In the genomic region with DNA sequence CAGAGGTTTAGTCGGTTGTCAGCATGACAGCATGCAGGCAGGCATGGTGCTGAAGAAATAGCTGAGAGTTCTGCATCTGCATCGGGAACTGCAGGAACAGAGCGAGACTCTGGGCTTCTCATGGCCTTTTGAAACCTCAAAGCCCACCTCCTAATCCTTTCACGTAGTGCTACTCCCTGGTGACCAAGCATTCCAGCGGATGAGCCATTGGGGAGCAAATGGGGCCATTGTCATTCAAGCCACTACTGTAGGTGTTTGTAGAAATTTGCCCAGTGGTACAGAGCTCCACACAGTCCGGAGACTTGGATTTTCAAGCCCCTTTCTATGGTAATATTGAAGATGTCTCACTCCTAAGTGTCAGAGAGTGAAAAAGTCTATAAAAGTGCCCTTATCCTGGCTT, we compare ENCODE assay signal across 12 mouse cellular contexts. TPM values are rescaled to one million over a fixed set of nuclear protein-coding genes. Genes with fewer than 3 reads are reported as not detected.
A peak's percentile ranks its signal among the peaks of the same experiment; 100 is the strongest.
DNase-seq lines count a peak whose midpoint lies in the region; ATAC-seq and TF ChIP-seq lines count a peak whose summit lies in the region.
"Had no signal": no experiment of that assay in that cellular context is flagged by ENCODE, and none has a peak within 500 bp of the region (broad histone marks: within the 10 kb centered on the region; RNA-seq: fewer than 3 reads in every experiment).

No protein-coding gene starts in this region.

- no peaks in the 10 kb centered on the region for H3K27me3 ChIP-seq in heart, embryonic 15.5 days
- H3K27me3 ChIP-seq in hindbrain, embryonic 15.5 days: no peaks in the 10 kb centered on the region
- no peaks in the 10 kb centered on the region for H3K27me3 ChIP-seq in midbrain, embryonic 12.5 days

- TF ChIP-seq CTCF in bone marrow macrophage, adult 2 months (IDR thresholded peaks at IDR 0.05; ENCODE audit: low read depth, low read length): no peak

- H3K9ac ChIP-seq in heart, embryonic 15.5 days: no peak overlapping the region
- H3K9ac ChIP-seq in hindbrain, embryonic 15.5 days: peak overlapping the region; percentile 79; the same call in 1 of the 2 replicates
- no peak overlapping the region for H3K9ac ChIP-seq in midbrain, embryonic 12.5 days (replicated peaks)

- no peak for TF ChIP-seq POLR2A in bone marrow macrophage, adult 2 months (IDR thresholded peaks at IDR 0.05; ENCODE audit: borderline replicate concordance, low read depth, low read length)

- 67% methylated on average over 6 of the region's 6 CpGs for WGBS in heart, embryonic 15.5 days
- 53% methylated on average over 6 of the region's 6 CpGs for WGBS in hindbrain, embryonic 15.5 days
- 39% methylated on average over 6 of the region's 6 CpGs for WGBS in midbrain, embryonic 12.5 days

- peak overlapping the region; percentile 90 for H3K4me2 ChIP-seq in heart, embryonic 15.5 days
- H3K4me2 ChIP-seq in hindbrain, embryonic 15.5 days: peak overlapping the region; percentile 61
- H3K4me2 ChIP-seq in midbrain, embryonic 12.5 days (replicated peaks): peak overlapping the region; percentile 65

- no peak overlapping the region for H3K27ac ChIP-seq in heart, embryonic 15.5 days
- H3K27ac ChIP-seq in bone marrow macrophage, adult 2 months (ENCODE audit: insufficient read depth, low read depth, low read length): no peak overlapping the region
- no peak overlapping the region for H3K27ac ChIP-seq in hindbrain, embryonic 15.5 days (replicated peaks)
- no peak overlapping the region for H3K27ac ChIP-seq in midbrain, embryonic 12.5 days (replicated peaks)
- H3K27ac ChIP-seq: macrophage had no signal

- no peaks in the 10 kb centered on the region for H3K9me3 ChIP-seq in heart, embryonic 15.5 days (replicated peaks)
- no peaks in the 10 kb centered on the region for H3K9me3 ChIP-seq in hindbrain, embryonic 15.5 days
- no peaks in the 10 kb centered on the region for H3K9me3 ChIP-seq in midbrain, embryonic 12.5 days

- H3K4me1 ChIP-seq in heart, embryonic 15.5 days (replicated peaks): peaks cover 17% of the 10 kb centered on the region
- H3K4me1 ChIP-seq in bone marrow macrophage, adult 2 months (ENCODE audit: control insufficient read depth, insufficient read depth, low read length): peaks cover 4% of the 10 kb centered on the region; the same call in 1 of the 2 replicates
- H3K4me1 ChIP-seq in hindbrain, embryonic 15.5 days (replicated peaks): peaks cover 18% of the 10 kb centered on the region
- peaks cover 12% of the 10 kb centered on the region for H3K4me1 ChIP-seq in midbrain, embryonic 12.5 days

- DNase-seq in heart, postnatal 36 days: no peak
- no peak for DNase-seq in right cerebral cortex, postnatal 36 days (ENCODE audit: low spot score in 2 of 2)
- no peak for DNase-seq in retina, embryonic 14.5 days (ENCODE audit: low spot score)
- DNase-seq in gastrocnemius, postnatal 36 days: no peak
- DNase-seq: adrenal gland, postnatal 25 days; kidney, adult 11 months; right cerebral cortex, postnatal 4 days had no signal

- intact Hi-C loops in heart, postnatal 36 days (cut with DNase I): loop anchor here (10.0 kb wide), 1 partner anchor 419 kb away; a partner anchor contains a TSS
- intact Hi-C loops in gastrocnemius, postnatal 36 days (cut with DNase I): loop anchor here (10.0 kb wide), 1 partner anchor 429 kb away; no protein-coding TSS in a partner anchor

- H3K4me3 ChIP-seq in heart, embryonic 15.5 days: peak overlapping the region; percentile 89; the same call in 1 of the 2 replicates
- H3K4me3 ChIP-seq in bone marrow macrophage, adult 2 months (ENCODE audit: insufficient read depth, low read length): 0 out of 2 replicates have a peak overlapping the region, but pooled peaks have one; percentile 5
- H3K4me3 ChIP-seq in hindbrain, embryonic 15.5 days: peak overlapping the region; percentile 69
- peak overlapping the region; percentile 69 for H3K4me3 ChIP-seq in midbrain, embryonic 12.5 days

- ATAC-seq in heart, embryonic 15.5 days (replicated peaks; ENCODE audit: insufficient number of reproducible peaks, insufficient read depth, low FRiP score, low read depth): no peak
- no peak for ATAC-seq in hindbrain, embryonic 15.5 days (ENCODE audit: low FRiP score, low read depth)
- ATAC-seq in midbrain, embryonic 12.5 days (ENCODE audit: low FRiP score, low read depth): no peak

- peaks cover 45% of the 10 kb centered on the region for H3K36me3 ChIP-seq in heart, embryonic 15.5 days
- H3K36me3 ChIP-seq in hindbrain, embryonic 15.5 days: peaks cover 43% of the 10 kb centered on the region
- peaks cover 43% of the 10 kb centered on the region for H3K36me3 ChIP-seq in midbrain, embryonic 12.5 days

RNA-seq across cellular contexts. Expression of a gene that starts 1.4 kb away (rescaled TPM):
- polyA plus RNA-seq in heart, embryonic 15.5 days (2015; fragmentation: Nextera tagmentation; extraction: Ambion mirVana): 35.6 and 39.4 TPM in 2 replicates
- total RNA-seq in heart, postnatal 36 days (2021): 10 to 100 TPM; 19.3 to 24.4 TPM
- polyA plus RNA-seq in bone marrow macrophage, adult 2 months (2012; ENCODE audit: insufficient read depth, insufficient read length, missing spikeins): 18.6 and 19.4 TPM in 2 replicates
- polyA plus RNA-seq in hindbrain, embryonic 15.5 days (2015; fragmentation: Nextera tagmentation; extraction: Ambion mirVana): 75.2 and 82.7 TPM in 2 replicates
- 61.9 and 68.0 TPM in 2 replicates for polyA plus RNA-seq in midbrain, embryonic 12.5 days (2016; fragmentation: Nextera tagmentation; extraction: Ambion mirVana)
- total RNA-seq in gastrocnemius, postnatal 36 days (2021): 10 to 100 TPM; 11.7 to 14.4 TPM

RNA-seq across cellular contexts. Expression of a gene that starts 6.6 kb away (rescaled TPM):
- polyA plus RNA-seq in heart, embryonic 15.5 days (2015; fragmentation: Nextera tagmentation; extraction: Ambion mirVana): 0.29 and 0.34 TPM in 2 replicates
- under 1 TPM; 0.11 to 0.22 TPM for total RNA-seq in heart, postnatal 36 days (2021)
- polyA plus RNA-seq in bone marrow macrophage, adult 2 months (2012; ENCODE audit: insufficient read depth, insufficient read length, missing spikeins): 0.44 and 1.2 TPM in 2 replicates
- 2.0 and 2.1 TPM in 2 replicates for polyA plus RNA-seq in hindbrain, embryonic 15.5 days (2015; fragmentation: Nextera tagmentation; extraction: Ambion mirVana)
- 1.2 and 1.6 TPM in 2 replicates for polyA plus RNA-seq in midbrain, embryonic 12.5 days (2016; fragmentation: Nextera tagmentation; extraction: Ambion mirVana)
- under 1 TPM; 0.20 to 0.51 TPM for total RNA-seq in gastrocnemius, postnatal 36 days (2021)

RNA-seq across cellular contexts. Expression of a gene that starts 27.9 kb away (rescaled TPM):
- 330 and 367 TPM in 2 replicates for polyA plus RNA-seq in heart, embryonic 15.5 days (2015; fragmentation: Nextera tagmentation; extraction: Ambion mirVana)
- 1,000 to 10,000 TPM; 1,444 to 1,487 TPM for total RNA-seq in heart, postnatal 36 days (2021)
- 0.91 and 2.5 TPM in 2 replicates for polyA plus RNA-seq in bone marrow macrophage, adult 2 months (2012; ENCODE audit: insufficient read depth, insufficient read length, missing spikeins)
- 235 and 267 TPM in 2 replicates for polyA plus RNA-seq in hindbrain, embryonic 15.5 days (2015; fragmentation: Nextera tagmentation; extraction: Ambion mirVana)
- polyA plus RNA-seq in midbrain, embryonic 12.5 days (2016; fragmentation: Nextera tagmentation; extraction: Ambion mirVana): 21.6 and 24.0 TPM in 2 replicates
- 1,000 to 10,000 TPM; 1,350 to 1,506 TPM for total RNA-seq in gastrocnemius, postnatal 36 days (2021)
- polyA plus RNA-seq: macrophage had no signal

RNA-seq across cellular contexts. Expression of a gene that starts 32.2 kb away (rescaled TPM):
- not detected in 2 replicates for polyA plus RNA-seq in heart, embryonic 15.5 days (2015; fragmentation: Nextera tagmentation; extraction: Ambion mirVana)
- not detected for total RNA-seq in heart, postnatal 36 days (2021)
- polyA plus RNA-seq in bone marrow macrophage, adult 2 months (2012; ENCODE audit: insufficient read depth, insufficient read length, missing spikeins): not detected in 2 replicates
- polyA plus RNA-seq in hindbrain, embryonic 15.5 days (2015; fragmentation: Nextera tagmentation; extraction: Ambion mirVana): not detected in 2 replicates
- polyA plus RNA-seq in midbrain, embryonic 12.5 days (2016; fragmentation: Nextera tagmentation; extraction: Ambion mirVana): not detected in 2 replicates
- total RNA-seq in gastrocnemius, postnatal 36 days (2021): not detected
- total RNA-seq: adrenal gland, postnatal 25 days had no signal
- polyA plus RNA-seq: macrophage had no signal

RNA-seq across cellular contexts. Expression of a gene that starts 32.6 kb away (rescaled TPM):
- polyA plus RNA-seq in heart, embryonic 15.5 days (2015; fragmentation: Nextera tagmentation; extraction: Ambion mirVana): not detected in 2 replicates
- not detected for total RNA-seq in heart, postnatal 36 days (2021)
- polyA plus RNA-seq in bone marrow macrophage, adult 2 months (2012; ENCODE audit: insufficient read depth, insufficient read length, missing spikeins): not detected in 2 replicates
- polyA plus RNA-seq in hindbrain, embryonic 15.5 days (2015; fragmentation: Nextera tagmentation; extraction: Ambion mirVana): not detected in 2 replicates
- not detected in 2 replicates for polyA plus RNA-seq in midbrain, embryonic 12.5 days (2016; fragmentation: Nextera tagmentation; extraction: Ambion mirVana)
- total RNA-seq in gastrocnemius, postnatal 36 days (2021): not detected
- total RNA-seq: adrenal gland, postnatal 25 days had no signal

Comparison
In these comparisons a context has a peak if more than half of its experiments do, and no peak if none do; other contexts are left out.
1. H3K4me3 ChIP-seq: peak in every context shown above with its lines; median percentile 89 in heart, embryonic 15.5 days; 69 in hindbrain, embryonic 15.5 days; 69 in midbrain, embryonic 12.5 days; 5 in bone marrow macrophage, adult 2 months.